Mouse (Mus musculus): ENCODE measurements around the gene Padi1. TPM values are rescaled to one million over a fixed set of nuclear protein-coding genes. Genes with fewer than 3 reads are reported as not detected.

Padi1 gene
- polyA plus RNA-seq, 1 experiment from 2014 or later, result 0.21 TPM

- Histone ChIP-seq H3K4me2 (no peak overlapping the region), H3K4me3 (replicated peaks) (no peak overlapping the region), H3K9ac (no peak overlapping the region), H3K4me1 (no peaks in the 10 kb centered on the region), H3K36me3 (no peaks in the 10 kb centered on the region), H3K27ac (no peak overlapping the region), H3K27me3 (peaks cover 4% of the 10 kb centered on the region; the same call in 1 of the 2 replicates), H3K9me3 (replicated peaks) (peaks cover 6% of the 10 kb centered on the region)
- ATAC-seq (replicated peaks; ENCODE audit: low FRiP score), result no peak
- WGBS, result 79% methylated on average over 9 of the region's 9 CpGs
These were observed 31.9 kb upstream of the Padi1 start for GRCm38 (mm10) chr4:140877441-140877840.

- no peak for ATAC-seq (replicated peaks; ENCODE audit: low FRiP score)
- no peaks in the 10 kb centered on the region for H3K36me3 ChIP-seq
These were observed 31.1 kb upstream of the Padi1 start for GRCm38 (mm10) chr4:140876681-140877080.

GRCm38 (mm10) chr4:140876161-140876560, 30.6 kb upstream of the Padi1 start:
- Histone ChIP-seq H3K36me3 (no peaks in the 10 kb centered on the region), H3K4me2 (no peak overlapping the region), H3K9me3 (replicated peaks) (no peaks in the 10 kb centered on the region; the same call in 1 of the 2 replicates), H3K9ac (no peak overlapping the region), H3K27me3 (peaks cover 4% of the 10 kb centered on the region; the same call in 1 of the 2 replicates), H3K4me3 (replicated peaks) (no peak overlapping the region), H3K27ac (no peak overlapping the region), H3K4me1 (no peaks in the 10 kb centered on the region)
- WGBS, result 88% methylated on average over 8 of the region's 8 CpGs
- ATAC-seq (replicated peaks; ENCODE audit: low FRiP score), result no peak

More at GRCm38 (mm10) chr4:140876681-140877080, 31.1 kb upstream of the Padi1 start:
- WGBS, result 22% methylated on average over 6 of the region's 6 CpGs
- Histone ChIP-seq H3K9ac (no peak overlapping the region), H3K4me1 (no peaks in the 10 kb centered on the region), H3K4me3 (replicated peaks) (no peak overlapping the region), H3K4me2 (no peak overlapping the region), H3K27me3 (peaks cover 4% of the 10 kb centered on the region; the same call in 1 of the 2 replicates), H3K27ac (no peak overlapping the region), H3K9me3 (replicated peaks) (no peaks in the 10 kb centered on the region; the same call in 1 of the 2 replicates)

- H3K4me2 ChIP-seq, result no peak overlapping the region
- WGBS, result 35% methylated on average over 11 of the region's 11 CpGs
- no peak overlapping the region for H3K27ac ChIP-seq
- no peaks in the 10 kb centered on the region for H3K36me3 ChIP-seq
- no peak for ATAC-seq (replicated peaks; ENCODE audit: low FRiP score)
- no peak overlapping the region for H3K9ac ChIP-seq
- H3K4me3 ChIP-seq (replicated peaks), result no peak overlapping the region
- peaks cover 13% of the 10 kb centered on the region for H3K4me1 ChIP-seq
- peaks cover 17% of the 10 kb centered on the region for H3K27me3 ChIP-seq
- H3K9me3 ChIP-seq (replicated peaks), result no peaks in the 10 kb centered on the region; the same call in 1 of the 2 replicates
These were observed 27.4 kb upstream of the Padi1 start for GRCm38 (mm10) chr4:140873011-140873410.

GRCm38 (mm10) chr4:140872686-140872992, 27.1 kb upstream of the Padi1 start:
- H3K36me3 ChIP-seq, result no peaks in the 10 kb centered on the region
- no peak overlapping the region for H3K4me3 ChIP-seq (replicated peaks)
- H3K27ac ChIP-seq, result no peak overlapping the region
- H3K9me3 ChIP-seq (replicated peaks), result no peaks in the 10 kb centered on the region; the same call in 1 of the 2 replicates
- WGBS, result 79% methylated on average over 5 of the region's 5 CpGs
- no peak for ATAC-seq (replicated peaks; ENCODE audit: low FRiP score)
- H3K4me2 ChIP-seq, result no peak overlapping the region
- H3K4me1 ChIP-seq, result peaks cover 16% of the 10 kb centered on the region
- H3K27me3 ChIP-seq, result peaks cover 17% of the 10 kb centered on the region
- no peak overlapping the region for H3K9ac ChIP-seq

- no peak overlapping the region for H3K4me3 ChIP-seq (replicated peaks)
- H3K4me1 ChIP-seq, result peaks cover 16% of the 10 kb centered on the region
- WGBS, result 77% methylated on average over 8 of the region's 8 CpGs
- no peak overlapping the region for H3K4me2 ChIP-seq
- H3K36me3 ChIP-seq, result no peaks in the 10 kb centered on the region
- H3K27me3 ChIP-seq, result peaks cover 17% of the 10 kb centered on the region
- ATAC-seq (replicated peaks; ENCODE audit: low FRiP score), result no peak
- H3K27ac ChIP-seq, result no peak overlapping the region
- no peaks in the 10 kb centered on the region; the same call in 1 of the 2 replicates for H3K9me3 ChIP-seq (replicated peaks)
- H3K9ac ChIP-seq, result no peak overlapping the region
These were observed 26.5 kb upstream of the Padi1 start for GRCm38 (mm10) chr4:140871851-140872685.

- Histone ChIP-seq H3K4me2 (no peak overlapping the region), H3K4me3 (replicated peaks) (no peak overlapping the region), H3K36me3 (no peaks in the 10 kb centered on the region), H3K4me1 (peaks cover 16% of the 10 kb centered on the region), H3K27me3 (peaks cover 17% of the 10 kb centered on the region), H3K9me3 (replicated peaks) (no peaks in the 10 kb centered on the region; the same call in 1 of the 2 replicates), H3K27ac (no peak overlapping the region), H3K9ac (no peak overlapping the region)
- 87% methylated on average over 3 of the region's 3 CpGs for WGBS
- ATAC-seq (replicated peaks; ENCODE audit: low FRiP score), result no peak
These were observed 25.8 kb upstream of the Padi1 start for GRCm38 (mm10) chr4:140871376-140871775.

- WGBS, result 82% methylated on average over 7 of the region's 7 CpGs
- Histone ChIP-seq H3K4me2 (no peak overlapping the region), H3K27me3 (peaks cover 13% of the 10 kb centered on the region), H3K9me3 (replicated peaks) (no peaks in the 10 kb centered on the region; the same call in 1 of the 2 replicates), H3K9ac (no peak overlapping the region), H3K27ac (no peak overlapping the region), H3K4me1 (peaks cover 16% of the 10 kb centered on the region), H3K36me3 (no peaks in the 10 kb centered on the region), H3K4me3 (replicated peaks) (no peak overlapping the region)
- no peak for ATAC-seq (replicated peaks; ENCODE audit: low FRiP score)
These were observed 25.3 kb upstream of the Padi1 start for GRCm38 (mm10) chr4:140870876-140871275.

- ATAC-seq (replicated peaks; ENCODE audit: low FRiP score), result no peak
- no peaks in the 10 kb centered on the region for H3K36me3 ChIP-seq
- 92% methylated on average over 8 of the region's 8 CpGs for WGBS
- no peak overlapping the region for H3K4me2 ChIP-seq
- peaks cover 13% of the 10 kb centered on the region for H3K27me3 ChIP-seq
- H3K9me3 ChIP-seq (replicated peaks), result no peaks in the 10 kb centered on the region; the same call in 1 of the 2 replicates
- H3K4me3 ChIP-seq (replicated peaks), result no peak overlapping the region
- H3K27ac ChIP-seq, result no peak overlapping the region
- H3K4me1 ChIP-seq, result peaks cover 16% of the 10 kb centered on the region
- H3K9ac ChIP-seq, result no peak overlapping the region
These were observed 24.4 kb upstream of the Padi1 start for GRCm38 (mm10) chr4:140869945-140870344.

- 3% methylated on average over 14 of the region's 14 CpGs for WGBS
- Histone ChIP-seq H3K9me3 (replicated peaks) (no peaks in the 10 kb centered on the region; the same call in 1 of the 2 replicates), H3K36me3 (no peaks in the 10 kb centered on the region), H3K9ac (no peak overlapping the region), H3K4me2 (peak overlapping the region; percentile 44), H3K4me1 (peaks cover 16% of the 10 kb centered on the region), H3K27me3 (peaks cover 13% of the 10 kb centered on the region), H3K27ac (no peak overlapping the region), H3K4me3 (replicated peaks) (no peak overlapping the region)
- ATAC-seq (replicated peaks; ENCODE audit: low FRiP score), result no peak; the same call in 1 of the 2 replicates
These were observed 23.1 kb upstream of the Padi1 start for GRCm38 (mm10) chr4:140868484-140869190.

- H3K27me3 ChIP-seq, result no peaks in the 10 kb centered on the region
- H3K4me3 ChIP-seq (replicated peaks), result no peak overlapping the region
These were observed 16.6 kb upstream of the Padi1 start for GRCm38 (mm10) chr4:140862036-140862650.

GRCm38 (mm10) chr4:140860767-140861147, 15.2 kb upstream of the Padi1 start:
- Histone ChIP-seq H3K27me3 (no peaks in the 10 kb centered on the region), H3K9me3 (replicated peaks) (no peaks in the 10 kb centered on the region), H3K4me3 (replicated peaks) (no peak overlapping the region), H3K9ac (no peak overlapping the region), H3K4me1 (peaks cover 19% of the 10 kb centered on the region), H3K27ac (no peak overlapping the region), H3K4me2 (no peak overlapping the region), H3K36me3 (no peaks in the 10 kb centered on the region)
- ATAC-seq (replicated peaks; ENCODE audit: low FRiP score), result no peak; the same call in 1 of the 2 replicates
- WGBS, result 87% methylated on average over 7 of the region's 7 CpGs

More at GRCm38 (mm10) chr4:140862036-140862650, 16.6 kb upstream of the Padi1 start:
- H3K9ac ChIP-seq, result no peak overlapping the region
- H3K9me3 ChIP-seq (replicated peaks), result no peaks in the 10 kb centered on the region
- no peaks in the 10 kb centered on the region for H3K36me3 ChIP-seq
- WGBS, result 69% methylated on average over 11 of the region's 11 CpGs
- peaks cover 19% of the 10 kb centered on the region for H3K4me1 ChIP-seq
- H3K27ac ChIP-seq, result no peak overlapping the region
- no peak overlapping the region for H3K4me2 ChIP-seq
- ATAC-seq (replicated peaks; ENCODE audit: low FRiP score), result no peak

Data from kidney, embryonic 15.5 days (tissue).